Comparison of ENCODE assay signal across 8 mouse cellular contexts in the genomic region with DNA sequence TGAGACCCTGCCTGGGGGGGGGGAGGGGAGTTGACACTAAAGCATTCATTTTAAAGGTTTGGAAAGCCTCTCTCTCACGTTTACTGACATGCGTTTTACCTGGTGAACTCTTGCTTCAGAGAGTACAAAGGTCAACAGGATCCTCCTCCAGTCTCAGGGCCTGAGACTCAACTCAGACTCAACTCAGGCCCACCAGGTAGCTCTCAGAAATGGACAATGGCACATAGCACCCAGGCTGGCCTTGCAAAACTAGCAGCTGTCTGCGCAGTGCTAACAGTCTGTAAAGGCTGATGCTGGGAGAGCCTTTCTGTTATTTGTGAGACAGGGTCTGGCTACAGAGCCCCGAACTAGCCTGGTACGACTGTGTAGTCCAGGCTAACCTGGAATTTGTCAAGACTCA. TPM values are rescaled to one million over a fixed set of nuclear protein-coding genes. Genes with fewer than 3 reads are reported as not detected.
DNase-seq lines count a peak whose midpoint lies in the region; ATAC-seq lines count a peak whose summit lies in the region.

No protein-coding gene starts in this region.

- H3K27ac ChIP-seq in heart, embryonic 12.5 days (ENCODE audit: poor library complexity, severe bottlenecking), result peak overlapping the region; percentile 87
- peak overlapping the region; percentile 74 for H3K27ac ChIP-seq in brown adipose tissue, adult 24 weeks (replicated peaks; ENCODE audit: low read depth, low read length)
- H3K27ac ChIP-seq in intestine, embryonic 15.5 days, result peak overlapping the region; percentile 38
- no peak overlapping the region for H3K27ac ChIP-seq in midbrain, embryonic 12.5 days (replicated peaks)

- H3K36me3 ChIP-seq in heart, embryonic 12.5 days, result no peaks in the 10 kb centered on the region
- no peaks in the 10 kb centered on the region for H3K36me3 ChIP-seq in intestine, embryonic 15.5 days
- H3K36me3 ChIP-seq in midbrain, embryonic 12.5 days, result no peaks in the 10 kb centered on the region

- H3K27me3 ChIP-seq in heart, embryonic 12.5 days (replicated peaks), result no peaks in the 10 kb centered on the region
- no peaks in the 10 kb centered on the region for H3K27me3 ChIP-seq in intestine, embryonic 15.5 days (replicated peaks)
- H3K27me3 ChIP-seq in midbrain, embryonic 12.5 days, result peaks cover 20% of the 10 kb centered on the region

- H3K4me2 ChIP-seq in heart, embryonic 12.5 days, result peak overlapping the region; percentile 72
- H3K4me2 ChIP-seq in intestine, embryonic 15.5 days (replicated peaks), result peak overlapping the region; percentile 85
- H3K4me2 ChIP-seq in midbrain, embryonic 12.5 days (replicated peaks), result peak overlapping the region; percentile 78

- H3K4me3 ChIP-seq in heart, embryonic 12.5 days, result peak overlapping the region; percentile 90
- H3K4me3 ChIP-seq in brown adipose tissue, adult 24 weeks (ENCODE audit: insufficient read depth, low read depth, low read length), result peak overlapping the region; percentile 89
- peak overlapping the region; percentile 78 for H3K4me3 ChIP-seq in intestine, embryonic 15.5 days (replicated peaks)
- H3K4me3 ChIP-seq in midbrain, embryonic 12.5 days, result peak overlapping the region; percentile 76

- DNase-seq in heart, postnatal 36 days, result no peak
- no peak for DNase-seq in spleen, postnatal 4 days (ENCODE audit: low spot score in 2 of 2)
- no peak for DNase-seq in thymus, postnatal 0 days (ENCODE audit: low spot score)
- no peak for DNase-seq in adrenal gland, postnatal 4 days (ENCODE audit: low spot score in 2 of 2)

- peak overlapping the region; percentile 97 for H3K9ac ChIP-seq in heart, embryonic 12.5 days
- H3K9ac ChIP-seq in intestine, embryonic 15.5 days, result peak overlapping the region; percentile 84
- no peak overlapping the region for H3K9ac ChIP-seq in midbrain, embryonic 12.5 days (replicated peaks)

- intact Hi-C loops in heart, postnatal 36 days (cut with DNase I), result loop anchor here (2.0 kb wide), 1 partner anchor 61 kb away; the partner anchor contains the start of genes Mapk1ip1 and Ppp2r2d

- no peaks in the 10 kb centered on the region for H3K9me3 ChIP-seq in heart, embryonic 12.5 days (replicated peaks)
- H3K9me3 ChIP-seq in intestine, embryonic 15.5 days, result no peaks in the 10 kb centered on the region
- H3K9me3 ChIP-seq in midbrain, embryonic 12.5 days, result no peaks in the 10 kb centered on the region

- peaks cover 48% of the 10 kb centered on the region for H3K4me1 ChIP-seq in heart, embryonic 12.5 days (replicated peaks)
- H3K4me1 ChIP-seq in brown adipose tissue, adult 24 weeks (ENCODE audit: control insufficient read depth, insufficient read depth, insufficient read length, low read length), result peaks cover 8% of the 10 kb centered on the region
- peaks cover 26% of the 10 kb centered on the region for H3K4me1 ChIP-seq in intestine, embryonic 15.5 days (replicated peaks)
- peaks cover 25% of the 10 kb centered on the region for H3K4me1 ChIP-seq in midbrain, embryonic 12.5 days

- ATAC-seq in heart, embryonic 12.5 days (ENCODE audit: insufficient number of reproducible peaks, low FRiP score), result no peak
- ATAC-seq in intestine, embryonic 15.5 days, result no peak
- no peak for ATAC-seq in midbrain, embryonic 12.5 days (ENCODE audit: low FRiP score, low read depth)

- 56% methylated on average over 5 of the region's 5 CpGs for WGBS in heart, embryonic 12.5 days
- 54% methylated on average over 5 of the region's 5 CpGs for WGBS in intestine, embryonic 15.5 days
- WGBS in midbrain, embryonic 12.5 days, result 64% methylated on average over 5 of the region's 5 CpGs

RNA-seq across cellular contexts. Expression of gene Bnip3, which starts 1.3 kb away (rescaled TPM):
- 310 and 311 TPM in 2 replicates for polyA plus RNA-seq in heart, embryonic 12.5 days (2016; fragmentation: Nextera tagmentation; extraction: Ambion mirVana)
- 100 to 1,000 TPM; 306 to 356 TPM for total RNA-seq in heart, postnatal 36 days (2021)
- 291 and 323 TPM in 2 replicates for polyA plus RNA-seq in brown adipose tissue, adult 24 weeks (2012; ENCODE audit: insufficient read depth, insufficient read length, missing spikeins)
- polyA plus RNA-seq in intestine, embryonic 15.5 days (2015; fragmentation: Nextera tagmentation; extraction: Ambion mirVana), result 171 and 203 TPM in 2 replicates
- polyA plus RNA-seq in midbrain, embryonic 12.5 days (2016; fragmentation: Nextera tagmentation; extraction: Ambion mirVana), result 61.5 and 66.6 TPM in 2 replicates
- 41.4 and 42.5 TPM in 2 replicates for polyA plus RNA-seq in thymus, postnatal 0 days (2015; fragmentation: Nextera tagmentation; extraction: Ambion mirVana)
- 100 to 1,000 TPM; 124 to 135 TPM for total RNA-seq in adrenal gland, postnatal 4 days (2021)

RNA-seq across cellular contexts. Expression of gene Jakmip3, which starts 32.6 kb away (rescaled TPM):
- 0.05 and 0.09 TPM in 2 replicates for polyA plus RNA-seq in heart, embryonic 12.5 days (2016; fragmentation: Nextera tagmentation; extraction: Ambion mirVana)
- under 1 TPM; 0.14 to 0.53 TPM for total RNA-seq in heart, postnatal 36 days (2021)
- polyA plus RNA-seq in brown adipose tissue, adult 24 weeks (2012; ENCODE audit: insufficient read depth, insufficient read length, missing spikeins), result not detected in 2 replicates
- 0.23 and 0.39 TPM in 2 replicates for polyA plus RNA-seq in intestine, embryonic 15.5 days (2015; fragmentation: Nextera tagmentation; extraction: Ambion mirVana)
- 0.83 and 1.2 TPM in 2 replicates for polyA plus RNA-seq in midbrain, embryonic 12.5 days (2016; fragmentation: Nextera tagmentation; extraction: Ambion mirVana)
- not detected in 2 replicates for polyA plus RNA-seq in thymus, postnatal 0 days (2015; fragmentation: Nextera tagmentation; extraction: Ambion mirVana)
- total RNA-seq in adrenal gland, postnatal 4 days (2021), result 1 to 10 TPM; 3.5 to 5.0 TPM
